Mouse (Mus musculus) c-Kit-positive CD71-positive TER-119-positive erythroid progenitor cells, embryonic 14.5 days (primary cell): ENCODE results near the gene Atf3.
"Not testable (repeated sequence)": the region's sequence is repeated elsewhere in the genome, so short reads cannot be mapped to it uniquely, and the experiment has no call there.

Experiments used
- DNase-seq: peaks from one replicate; pipeline ENCODE4 v3.0.0-alpha.2; 2013; ENCODE audit warnings: low spot score

The Atf3 gene

GRCm38 (mm10) chr1:191150924-191151605, 66.8 kb downstream of the Atf3 start:
- DNase-seq, result no peak

GRCm38 (mm10) chr1:191149489-191149888, 68.3 kb downstream of the Atf3 start:
- not testable (repeated sequence) for DNase-seq

- DNase-seq, result no peak
Measured at GRCm38 (mm10) chr1:191140983-191141382, 76.9 kb downstream of the Atf3 start.

GRCm38 (mm10) chr1:191138874-191139495, 78.9 kb downstream of the Atf3 start:
- DNase-seq, result no peak

- no peak for DNase-seq
Measured at GRCm38 (mm10) chr1:191138436-191138835, 79.4 kb downstream of the Atf3 start.

GRCm38 (mm10) chr1:191135406-191135805, 82.4 kb downstream of the Atf3 start:
- no peak for DNase-seq

- no peak for DNase-seq
Measured at GRCm38 (mm10) chr1:191132934-191133333, 84.9 kb downstream of the Atf3 start.

- no peak for DNase-seq
Measured at GRCm38 (mm10) chr1:191132240-191132639, 85.6 kb downstream of the Atf3 start.

- no peak for DNase-seq
Measured at GRCm38 (mm10) chr1:191131692-191132091, 86.1 kb downstream of the Atf3 start.

GRCm38 (mm10) chr1:191125811-191126638, 91.8 kb downstream of the Atf3 start:
- peak; percentile 24 for DNase-seq

- DNase-seq, result no peak
Measured at GRCm38 (mm10) chr1:191124288-191124687, 93.6 kb downstream of the Atf3 start.

GRCm38 (mm10) chr1:191123696-191124095, 94.1 kb downstream of the Atf3 start:
- no peak for DNase-seq

- DNase-seq, result no peak
Measured at GRCm38 (mm10) chr1:191122744-191123143, 95.1 kb downstream of the Atf3 start.
